Mouse (Mus musculus): ENCODE data around the gene Fv1. TPM values are rescaled to one million over a fixed set of nuclear protein-coding genes. Genes with fewer than 3 reads are reported as not detected.

The Fv1 gene
- total RNA-seq, 2 experiments from 2014 or later, result 2.5 to 15.3 TPM

DNA sequence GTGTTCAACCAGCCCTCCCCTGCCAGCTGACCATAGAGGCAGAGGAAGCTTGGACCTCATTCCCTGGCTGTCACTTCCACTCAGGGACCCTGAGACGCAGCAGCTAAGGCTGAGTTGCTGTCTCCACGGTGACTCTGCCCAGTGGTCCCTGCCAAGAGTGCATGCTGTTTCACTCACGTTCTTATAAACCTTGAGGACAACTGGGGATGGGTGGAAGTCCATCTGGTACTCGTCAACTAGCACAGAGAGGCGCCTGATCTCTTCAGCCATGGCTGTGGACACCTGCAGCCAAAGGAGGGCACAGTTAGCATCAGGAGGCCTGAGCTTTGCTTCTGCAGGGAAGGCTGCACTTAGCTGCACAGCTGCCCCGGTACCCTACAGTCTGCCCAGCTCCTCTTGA, 14.3 kb downstream of the Fv1 start:
- ATAC-seq (ENCODE audit: poor library complexity, severe bottlenecking), result no peak

DNA sequence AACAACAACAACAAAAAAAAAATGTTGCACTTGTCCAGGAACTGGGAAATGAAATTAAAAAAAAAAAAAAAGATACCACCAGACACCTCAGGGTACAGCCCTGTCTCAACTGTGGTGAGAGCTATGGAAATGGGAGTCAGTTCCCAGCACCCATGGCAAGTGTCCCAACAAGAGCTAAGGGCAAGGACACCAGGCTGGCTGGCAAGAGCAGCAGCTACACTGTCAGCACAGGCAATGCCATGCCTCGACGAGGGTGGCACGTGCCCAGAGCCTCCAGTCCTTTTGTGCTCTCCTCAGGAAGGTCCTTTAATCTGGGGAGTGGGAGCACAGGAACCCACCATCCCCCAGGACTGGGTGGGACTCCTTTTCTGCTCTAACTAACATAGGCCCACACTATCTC, 15.4 kb downstream of the Fv1 start:
- no peak for ATAC-seq (ENCODE audit: poor library complexity, severe bottlenecking)

DNA sequence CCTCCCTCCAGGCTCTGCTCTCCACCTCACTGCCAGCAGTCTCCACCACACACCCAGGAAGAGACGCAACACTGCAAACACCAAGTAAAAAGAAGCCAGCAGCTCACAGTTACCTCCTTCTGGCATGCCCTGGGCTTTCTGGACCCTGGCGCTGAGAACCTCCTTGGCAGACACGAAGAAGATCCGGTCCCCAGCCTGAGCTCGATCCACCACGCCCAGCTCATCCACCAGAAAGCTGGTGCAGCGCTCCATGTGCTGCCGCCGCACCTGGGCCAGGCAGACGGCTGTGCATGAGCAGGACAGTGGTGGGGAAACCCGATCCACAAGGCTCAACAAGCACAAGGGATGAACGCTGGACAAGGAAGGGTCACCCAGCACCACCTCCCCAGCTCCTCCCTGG, 17.4 kb downstream of the Fv1 start:
- no peak for ATAC-seq (ENCODE audit: poor library complexity, severe bottlenecking)

DNA sequence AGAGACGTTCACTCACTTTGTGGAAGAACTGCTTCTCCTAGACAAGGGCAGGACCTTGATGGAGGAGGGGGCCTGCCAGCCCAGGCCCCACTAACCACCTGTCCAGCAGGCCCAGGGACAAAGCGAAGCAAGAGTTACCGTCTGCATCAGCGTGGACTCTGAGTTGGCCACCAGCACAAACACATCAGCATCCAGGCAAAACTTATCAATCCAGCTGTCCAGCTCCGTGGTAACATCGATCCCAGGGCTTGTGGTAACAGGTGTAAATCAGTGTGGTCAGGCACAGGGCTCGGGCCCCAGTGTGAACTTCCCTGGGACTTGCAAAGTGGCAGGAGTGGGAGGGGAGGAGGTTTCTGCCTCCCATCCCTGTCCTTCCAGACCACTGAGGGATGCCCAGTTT, 18.5 kb downstream of the Fv1 start:
- ATAC-seq (ENCODE audit: poor library complexity, severe bottlenecking), result no peak

DNA sequence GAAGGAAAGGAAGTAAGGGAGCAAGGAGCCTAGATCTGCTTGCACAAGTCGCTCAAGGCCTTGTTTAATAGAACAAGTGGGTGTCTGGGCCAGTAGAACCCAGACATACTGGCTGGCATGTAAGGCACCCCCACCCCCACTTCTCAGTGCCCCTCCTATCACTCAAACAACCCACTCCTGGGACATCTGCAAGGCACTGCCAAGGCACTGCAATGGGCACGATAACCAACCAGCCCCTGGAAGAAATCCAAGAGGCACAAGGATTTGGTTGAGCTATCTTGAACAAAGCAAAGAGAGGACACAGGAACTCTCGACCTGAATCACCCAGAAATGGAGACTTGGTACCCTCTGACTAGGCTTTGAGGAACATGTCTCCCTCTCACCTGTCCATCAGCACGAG, 19.5 kb downstream of the Fv1 start:
- no peak for ATAC-seq (ENCODE audit: poor library complexity, severe bottlenecking)

DNA sequence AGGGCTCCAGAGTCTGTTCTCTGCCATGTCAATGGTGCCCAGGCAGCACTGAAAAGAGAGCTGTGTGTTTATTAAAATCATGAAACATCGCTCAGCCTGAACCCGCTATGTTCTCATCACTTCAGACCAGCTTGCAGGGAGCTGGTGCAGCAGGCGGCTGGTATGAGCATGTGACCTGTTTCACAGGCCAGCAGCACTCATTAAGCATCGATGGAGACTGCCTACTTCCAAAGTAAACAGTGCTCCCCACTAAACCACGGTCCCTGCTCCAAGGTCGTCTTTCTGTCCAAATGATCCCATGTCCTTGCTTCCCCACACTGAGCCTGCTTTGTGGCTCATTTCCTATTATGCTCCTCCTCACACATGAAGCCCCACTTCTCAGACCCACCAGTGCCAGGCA, 21.6 kb downstream of the Fv1 start:
- no peak for ATAC-seq (ENCODE audit: poor library complexity, severe bottlenecking)

DNA sequence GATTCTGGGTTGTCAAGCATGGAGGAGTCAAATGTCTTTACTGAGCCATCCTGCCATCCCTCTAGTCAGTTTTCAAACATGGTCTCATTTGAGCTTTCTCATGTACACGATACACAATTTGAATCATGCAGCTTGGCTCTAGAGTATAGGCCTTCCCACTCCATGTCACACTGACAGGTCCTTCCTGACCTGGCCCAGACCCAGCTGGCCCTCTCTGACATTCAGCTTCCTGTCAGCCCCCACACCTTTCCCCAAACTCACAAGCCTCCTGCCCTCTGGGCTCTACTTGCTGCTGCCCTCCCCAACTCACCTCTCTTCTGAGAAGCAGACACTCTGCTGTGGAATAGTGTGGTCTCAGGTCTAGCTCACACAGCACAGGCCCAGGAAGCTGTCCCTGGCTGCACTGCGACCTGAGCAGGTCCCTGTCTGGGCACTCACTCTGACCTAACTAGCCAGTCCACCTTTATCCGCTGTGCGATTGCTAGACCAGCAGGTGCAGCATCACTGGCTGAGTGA, 27.1 kb downstream of the Fv1 start:
- ATAC-seq (ENCODE audit: poor library complexity, severe bottlenecking), result no peak

DNA sequence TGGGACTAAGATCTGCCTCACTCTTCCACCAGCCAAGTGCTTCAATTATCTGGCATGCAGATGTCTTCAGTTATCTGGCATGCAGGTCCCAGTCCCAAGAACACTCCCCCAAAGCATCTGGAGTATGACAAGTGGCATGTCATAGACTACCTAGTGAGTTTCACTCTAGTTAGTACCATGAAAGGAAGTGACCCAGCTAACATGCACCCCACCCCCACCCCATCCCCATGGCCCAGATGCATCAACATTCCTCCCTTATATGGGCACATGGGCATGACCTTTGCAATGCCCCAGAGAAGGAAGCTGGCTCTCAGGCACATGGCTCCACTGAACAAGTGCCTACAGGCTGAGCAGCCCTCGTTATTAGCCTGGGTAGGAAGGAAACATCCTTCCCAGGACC, 27.6 kb downstream of the Fv1 start:
- ATAC-seq (ENCODE audit: poor library complexity, severe bottlenecking), result no peak

DNA sequence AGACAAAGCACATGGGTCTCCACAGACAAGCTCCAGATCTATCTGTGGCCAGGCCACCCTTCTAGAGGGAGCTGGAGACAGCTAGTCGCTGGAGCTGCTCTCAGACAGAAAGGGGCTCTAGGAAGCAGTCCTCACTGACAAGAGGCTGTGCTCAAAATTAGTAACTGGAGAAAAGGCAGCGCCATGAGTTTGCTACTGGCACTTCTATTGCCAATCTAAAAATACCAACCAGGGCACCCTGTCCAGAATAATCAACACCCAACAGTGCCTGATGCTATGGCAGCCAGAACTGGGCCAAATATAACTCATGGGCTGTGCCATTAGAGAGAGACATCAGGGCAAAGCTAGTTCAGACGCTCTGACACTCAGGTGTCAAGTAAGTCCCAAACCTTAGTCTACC, 28.6 kb downstream of the Fv1 start:
- ATAC-seq (ENCODE audit: poor library complexity, severe bottlenecking), result no peak

DNA sequence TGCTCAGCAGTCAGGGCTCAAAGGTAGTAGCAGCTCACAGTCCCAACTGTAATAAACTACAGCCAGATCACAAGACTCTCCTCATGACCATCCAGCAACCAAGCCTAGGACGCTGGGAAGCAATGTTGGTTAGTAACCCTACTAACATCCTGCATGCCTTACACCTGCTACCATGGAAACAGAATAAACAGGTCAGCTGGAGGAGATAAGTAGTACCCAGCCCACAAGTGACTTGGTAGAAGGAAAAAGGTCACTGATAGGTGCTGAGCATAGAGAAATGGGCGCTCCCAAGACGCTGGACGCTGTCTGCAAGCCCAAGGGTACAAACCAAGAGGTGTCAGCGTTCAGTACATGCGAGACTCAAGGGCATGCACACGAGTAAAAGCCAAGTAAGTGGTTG, 31.7 kb downstream of the Fv1 start:
- ATAC-seq (ENCODE audit: poor library complexity, severe bottlenecking), result no peak

DNA sequence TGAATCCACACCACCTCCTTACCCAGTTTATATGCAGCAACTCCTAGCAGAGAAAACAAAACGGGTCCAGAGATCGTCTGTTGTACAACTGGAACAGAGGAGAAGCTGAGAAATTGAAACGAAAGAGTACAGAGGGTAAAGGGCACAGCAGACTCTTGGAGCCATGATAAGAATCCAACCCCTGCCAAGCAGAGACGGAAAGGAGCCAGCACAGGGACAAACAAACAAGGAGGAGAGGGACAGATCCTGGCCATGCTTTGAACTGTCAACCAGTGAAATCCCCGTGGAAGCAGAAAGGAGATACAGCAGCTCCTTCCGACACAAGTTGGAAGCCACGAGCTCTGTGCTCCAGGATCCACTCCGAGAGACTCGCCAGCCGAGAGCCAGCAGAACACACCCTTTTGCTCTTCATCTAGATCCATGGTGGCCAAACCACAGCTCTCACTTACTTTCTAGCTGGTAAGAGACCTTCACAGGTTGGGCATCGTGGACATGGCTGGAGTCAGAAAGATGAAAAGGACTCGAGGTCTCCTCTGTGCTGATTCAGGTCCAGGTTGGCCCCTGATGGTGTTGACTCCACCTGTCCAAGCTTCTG, 34.2 kb downstream of the Fv1 start:
- no peak for ATAC-seq (ENCODE audit: poor library complexity, severe bottlenecking)

DNA sequence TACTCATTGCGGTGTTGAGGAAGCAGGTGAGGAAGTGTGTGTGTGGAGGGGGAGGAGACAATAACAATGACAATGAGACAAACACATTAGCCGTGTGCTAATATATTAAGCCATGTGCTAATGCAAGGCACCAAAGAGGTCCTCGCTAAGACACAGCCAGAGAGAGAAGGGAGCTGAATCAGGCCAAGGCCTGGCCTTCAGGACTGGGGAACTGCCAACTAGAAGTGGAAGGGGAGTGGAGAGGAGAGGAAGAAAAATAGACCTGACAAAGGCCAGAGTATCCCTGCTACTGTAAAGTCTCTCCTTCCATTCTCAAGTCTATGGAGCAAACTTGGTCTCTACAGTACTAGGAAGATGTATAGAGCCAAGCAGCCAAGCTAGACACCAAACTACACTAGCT, 34.8 kb downstream of the Fv1 start:
- peak; percentile 16 for ATAC-seq (ENCODE audit: poor library complexity, severe bottlenecking)

DNA sequence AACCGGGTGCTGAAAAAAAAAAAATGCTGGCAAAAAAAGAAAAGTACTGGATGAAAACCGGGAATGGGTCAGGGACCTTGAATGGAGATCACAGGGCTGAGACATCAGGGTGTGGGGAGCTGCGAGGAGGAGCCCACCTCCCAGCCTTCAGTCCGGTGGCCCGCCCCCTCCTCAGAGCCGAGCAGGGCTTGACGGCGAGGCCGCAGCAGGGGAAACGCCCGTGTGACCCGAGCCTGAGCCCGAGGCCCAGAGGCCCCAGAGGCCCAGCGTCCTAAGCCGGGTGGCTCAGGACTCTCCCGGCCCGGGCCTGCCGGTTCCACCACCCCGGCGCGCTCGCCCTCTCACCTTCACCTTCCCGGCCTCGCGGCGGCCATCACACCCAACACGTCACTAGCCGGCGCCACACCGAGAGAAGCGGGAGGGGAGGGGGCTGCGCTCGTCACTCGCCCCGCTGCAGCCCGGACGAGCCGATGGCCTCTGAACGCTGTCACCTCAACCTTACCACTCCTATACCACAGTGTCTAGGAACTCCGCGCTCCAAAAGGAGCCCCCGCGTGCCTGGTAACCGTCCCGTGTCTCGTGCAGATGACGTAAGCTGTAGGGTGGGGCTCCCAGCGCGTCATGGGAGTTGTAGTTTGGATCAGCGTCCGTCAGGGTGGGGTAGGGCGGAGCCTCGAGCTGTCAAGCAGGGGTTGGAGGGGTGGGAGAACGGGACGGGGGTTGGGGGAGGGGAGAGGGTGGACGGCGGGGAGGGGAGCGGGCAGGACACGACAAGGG, 35.7 kb downstream of the Fv1 start, which contains the start of gene Mfn2:
Gene Mfn2, minus strand, starts transcription at position 392 of the 777 bp plus-strand sequence.
- ATAC-seq (ENCODE audit: poor library complexity, severe bottlenecking), result peak; percentile 91

DNA sequence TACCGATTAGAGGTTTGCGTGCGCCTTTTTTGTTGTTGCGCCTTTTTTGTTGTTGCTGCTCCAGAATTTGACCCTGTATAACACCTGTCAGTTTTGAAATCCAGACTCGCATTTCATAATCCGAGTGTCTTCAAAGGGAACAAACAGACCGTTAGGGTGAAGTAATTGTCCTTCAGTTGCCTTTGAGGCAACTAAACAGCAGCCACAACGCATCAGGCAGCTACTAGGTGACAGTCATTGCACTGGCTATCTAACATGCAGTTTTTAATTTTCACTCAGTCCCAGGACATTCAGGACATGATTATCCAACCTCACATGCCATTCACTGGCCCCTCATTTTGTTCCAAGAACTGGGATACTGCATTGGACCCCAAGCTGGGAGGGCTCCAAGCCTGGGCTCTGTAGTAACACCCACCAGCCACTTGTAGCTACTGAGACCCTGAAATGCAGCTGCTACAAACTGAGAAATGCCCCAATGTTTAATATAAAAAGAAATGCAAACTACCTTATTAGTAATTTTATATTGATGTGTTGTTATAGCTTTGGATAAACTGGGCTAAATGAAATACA, 36.4 kb downstream of the Fv1 start:
- ATAC-seq (ENCODE audit: poor library complexity, severe bottlenecking), result peak; percentile 37

DNA sequence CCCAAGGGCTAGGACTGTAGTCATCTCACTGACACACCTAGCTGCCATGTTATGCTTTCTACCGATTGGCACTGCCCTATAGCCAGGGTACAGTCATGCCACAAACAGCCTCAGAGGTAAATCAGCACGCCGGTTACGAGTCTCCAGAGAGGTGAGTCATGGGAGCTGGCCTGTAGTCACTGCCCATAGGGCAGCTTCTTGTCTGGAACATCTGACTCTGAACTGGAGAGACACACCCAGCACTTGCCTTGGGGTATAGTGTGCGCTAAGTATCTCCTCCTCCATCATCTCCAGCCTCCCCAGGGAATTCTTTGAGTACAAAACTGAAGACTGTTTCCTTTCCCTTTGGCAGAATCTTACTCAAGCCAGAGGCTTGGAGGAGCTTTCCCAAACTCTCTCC, 37.5 kb downstream of the Fv1 start:
- ATAC-seq (ENCODE audit: poor library complexity, severe bottlenecking), result no peak

DNA sequence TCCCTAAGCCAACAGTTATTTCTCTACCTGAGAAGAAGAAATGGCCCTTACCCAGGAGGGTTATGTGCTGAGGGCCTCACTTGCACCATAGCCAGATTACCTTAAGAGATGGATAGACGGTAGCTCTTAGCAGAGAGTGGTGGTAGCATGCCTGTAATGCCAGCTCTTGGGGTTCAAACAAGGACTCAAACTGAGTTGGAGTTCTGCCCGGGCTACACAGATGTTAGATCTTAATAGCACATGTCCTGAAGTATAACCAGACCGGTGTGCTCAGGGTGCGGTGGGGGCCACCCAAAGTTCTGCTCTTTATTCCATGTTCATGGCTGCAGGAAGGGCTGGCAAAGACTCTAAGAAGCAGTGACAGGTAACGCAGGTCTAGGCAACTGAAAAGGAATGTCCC, 40.7 kb downstream of the Fv1 start:
- no peak for ATAC-seq (ENCODE audit: poor library complexity, severe bottlenecking)

DNA sequence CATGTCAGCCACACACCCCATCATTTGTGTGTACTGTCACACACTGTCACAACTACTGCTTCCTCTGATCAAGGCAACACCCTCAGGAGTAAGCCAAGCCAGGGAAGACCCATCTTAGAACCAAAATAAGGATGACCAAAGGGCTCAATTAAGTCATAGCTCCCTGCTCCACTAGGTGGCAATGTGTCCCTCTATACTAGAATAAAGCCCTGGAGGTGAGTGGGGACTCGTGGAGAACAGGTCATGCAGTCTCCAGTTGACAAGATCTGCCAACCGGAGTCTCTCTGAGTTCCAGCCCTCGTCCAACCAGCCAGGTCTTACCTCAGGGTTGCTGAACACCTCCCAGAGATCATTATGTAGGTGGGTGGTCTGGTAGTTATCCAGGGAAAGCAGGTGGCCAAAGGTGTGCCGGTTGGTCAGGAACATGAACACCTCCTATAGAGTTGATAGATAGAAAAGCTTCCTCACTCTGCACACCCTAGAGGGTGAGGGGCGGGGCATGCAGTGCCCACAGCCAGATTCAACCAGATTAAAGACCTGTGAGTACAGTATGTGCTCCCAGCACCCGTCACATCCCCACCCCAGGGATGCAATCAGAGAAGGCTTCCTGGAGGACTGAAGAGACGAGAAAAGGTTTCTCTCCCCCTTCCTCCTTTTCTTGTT, 49.8 kb downstream of the Fv1 start:
- ATAC-seq (ENCODE audit: poor library complexity, severe bottlenecking), result peak; percentile 85

Other genes starting within 250 kb of the Fv1 start
- gene Zfp979, start 226.5 kb upstream of the Fv1 start, total RNA-seq (2015), result 0.27 and 0.62 TPM in 2 replicates
- gene Zfp979, start 226.5 kb upstream of the Fv1 start, total RNA-seq (2017), result 0.37 and 0.65 TPM in 2 replicates
- gene Zfp534, start 166.4 kb upstream of the Fv1 start, total RNA-seq (2015), result not detected in 2 replicates
- gene Zfp534, start 166.4 kb upstream of the Fv1 start, total RNA-seq (2017), result not detected in 2 replicates
- gene Zfp984, start 59.2 kb upstream of the Fv1 start, total RNA-seq (2015), result 77.3 and 82.7 TPM in 2 replicates
- 41.7 and 44.5 TPM in 2 replicates for gene Zfp984, start 59.2 kb upstream of the Fv1 start, total RNA-seq (2017)
- gene Zfp933, start 20.6 kb upstream of the Fv1 start, total RNA-seq (2015), result 5.4 and 6.5 TPM in 2 replicates
- 5.8 and 6.3 TPM in 2 replicates for gene Zfp933, start 20.6 kb upstream of the Fv1 start, total RNA-seq (2017)
- gene Miip, start 163 bp upstream of the Fv1 start, total RNA-seq (2015), result 47.8 and 52.8 TPM in 2 replicates
- 61.5 and 72.5 TPM in 2 replicates for gene Miip, start 163 bp upstream of the Fv1 start, total RNA-seq (2017)
- gene Mfn2, start 35.7 kb downstream of the Fv1 start, total RNA-seq (2015), result 12.5 and 12.7 TPM in 2 replicates
- gene Mfn2, start 35.7 kb downstream of the Fv1 start, total RNA-seq (2017), result 15.7 and 17.4 TPM in 2 replicates
- gene Plod1, start 67.8 kb downstream of the Fv1 start, total RNA-seq (2015), result 10.5 TPM in 2 replicates
- gene Plod1, start 67.8 kb downstream of the Fv1 start, total RNA-seq (2017), result 22.9 and 25.7 TPM in 2 replicates
- 39.4 and 41.4 TPM in 2 replicates for gene 2510039O18Rik, start 71.9 kb downstream of the Fv1 start, total RNA-seq (2015)
- gene 2510039O18Rik, start 71.9 kb downstream of the Fv1 start, total RNA-seq (2017), result 42.1 and 45.5 TPM in 2 replicates
- not detected in 2 replicates for gene Nppb, start 116.8 kb downstream of the Fv1 start, total RNA-seq (2015)
- not detected in 2 replicates for gene Nppb, start 116.8 kb downstream of the Fv1 start, total RNA-seq (2017)
- not detected in 2 replicates for gene Nppa, start 131.7 kb downstream of the Fv1 start, total RNA-seq (2015)
- gene Nppa, start 131.7 kb downstream of the Fv1 start, total RNA-seq (2017), result not detected in 2 replicates
- gene Clcn6, start 169.8 kb downstream of the Fv1 start, total RNA-seq (2015), result 5.5 and 7.0 TPM in 2 replicates
- gene Clcn6, start 169.8 kb downstream of the Fv1 start, total RNA-seq (2017), result 2.7 and 10.1 TPM in 2 replicates
- 14.0 and 14.3 TPM in 2 replicates for gene Mthfr, start 170.1 kb downstream of the Fv1 start, total RNA-seq (2015)
- 10.1 and 15.8 TPM in 2 replicates for gene Mthfr, start 170.1 kb downstream of the Fv1 start, total RNA-seq (2017)
- gene Agtrap, start 219.1 kb downstream of the Fv1 start, total RNA-seq (2015), result 13.8 and 19.0 TPM in 2 replicates
- 31.9 and 36.0 TPM in 2 replicates for gene Agtrap, start 219.1 kb downstream of the Fv1 start, total RNA-seq (2017)

All from megakaryocyte, adult 5-6 weeks (primary cell).